In the genomic region with DNA sequence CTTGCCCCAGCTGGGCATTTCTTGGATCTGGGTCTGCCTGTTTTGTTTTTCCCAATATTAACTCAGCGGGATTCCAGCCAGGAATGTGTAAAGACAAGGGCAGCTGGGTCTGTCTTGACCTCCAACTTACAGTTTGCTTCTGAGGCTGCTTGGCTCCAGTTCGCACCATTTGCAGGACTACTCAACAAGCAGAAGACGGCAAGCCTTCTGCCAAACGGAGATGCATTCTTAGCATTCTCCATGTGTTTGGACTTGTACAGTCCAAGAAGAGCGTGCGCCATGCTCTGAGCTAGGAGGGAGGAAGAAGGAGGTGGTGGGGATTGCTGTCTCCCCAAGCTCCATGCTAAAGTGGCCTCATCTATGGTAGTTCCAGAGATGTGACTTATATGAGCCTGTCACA, we compare ENCODE assay signal across 12 mouse cellular contexts.
DNase-seq lines count a peak whose midpoint lies in the region; TF ChIP-seq lines count a peak whose summit lies in the region.
"Had no signal": no experiment of that assay in that cellular context is flagged by ENCODE, and none has a peak within 500 bp of the region (broad histone marks: within the 10 kb centered on the region; RNA-seq: fewer than 3 reads in every experiment).

No protein-coding gene starts in this region.

- peak overlapping the region; percentile 6 for H3K4me2 ChIP-seq in myocyte (ENCODE audit: low read depth)
- H3K4me2 ChIP-seq: embryonic facial prominence, embryonic 12.5 days; heart, embryonic 15.5 days had no signal

- no peaks in the 10 kb centered on the region for H3K79me2 ChIP-seq in myocyte (ENCODE audit: control insufficient read depth, insufficient read depth)

- H3K36me3 ChIP-seq in myocyte (ENCODE audit: control insufficient read depth, insufficient read depth), result no peaks in the 10 kb centered on the region
- H3K36me3 ChIP-seq: embryonic facial prominence, embryonic 12.5 days; G1E; heart, embryonic 15.5 days had no signal

- DNase-seq in heart, adult 18-20 months, result peak; percentile 36 to 51
- no peak for DNase-seq in heart, postnatal 25 days (ENCODE audit: low spot score)
- peak; percentile 57 for DNase-seq in ovary, adult 18-20 months (ENCODE audit: low spot score)
- no peak for DNase-seq in ovary, postnatal 10 days (ENCODE audit: low spot score)
- DNase-seq in heart, postnatal 10 days, result peak; percentile 43 to 50
- DNase-seq in retina, postnatal 1 day, result no peak
- DNase-seq in MN1 (ENCODE audit: low spot score), result no peak
- DNase-seq: right cerebral cortex, postnatal 25 days had no signal

- intact Hi-C loops in heart, postnatal 25 days (cut with DNase I), result no loop called here
- intact Hi-C loops in heart, postnatal 10 days (cut with DNase I), result no loop called here

- H3ac ChIP-seq in myocyte (ENCODE audit: control insufficient read depth, insufficient read length), result no peak overlapping the region

- no peaks in the 10 kb centered on the region for H3K27me3 ChIP-seq in myocyte (ENCODE audit: control insufficient read depth, insufficient read depth, insufficient read length)
- H3K27me3 ChIP-seq: embryonic facial prominence, embryonic 12.5 days; heart, embryonic 15.5 days had no signal

- no peak for TF ChIP-seq POLR2A in myocyte (IDR thresholded peaks at IDR 0.05; ENCODE audit: insufficient read length, low read depth)

- no peak overlapping the region for H3K4me3 ChIP-seq in myocyte
- H3K4me3 ChIP-seq: embryonic facial prominence, embryonic 12.5 days; heart, embryonic 15.5 days had no signal

TF ChIP-seq in myocyte, 11 proteins besides CTCF, POLR2A, EP300 and RAD21:
- peak; percentile 57 to 88 (median 82) for TF ChIP-seq MYOD1 (IDR thresholded peaks at IDR 0.05; ENCODE audit: control insufficient read depth in 1 of 3, insufficient read length in 2 of 3, low read depth in 2 of 3)
- no peak for TF ChIP-seq SRF (IDR thresholded peaks at IDR 0.05; ENCODE audit: control insufficient read depth, insufficient read length, low read depth)
- TF ChIP-seq MYOG (IDR thresholded peaks at IDR 0.05; ENCODE audit: control insufficient read depth in 1 of 3, insufficient read depth in 1 of 3, insufficient read length in 2 of 3, low read depth in 2 of 3), result peak in 1 of 3 experiments; percentile 40

Comparison
In these comparisons a context has a peak if more than half of its experiments do, and no peak if none do; other contexts are left out.
1. DNase-seq: peak in heart, adult 18-20 months (2 of 2), ovary, adult 18-20 months (single experiment) and heart, postnatal 10 days (2 of 2); none in heart, postnatal 25 days (single experiment), ovary, postnatal 10 days (single experiment), retina, postnatal 1 day (single experiment) and MN1 (single experiment).